Mouse (Mus musculus) CD4-positive, CD25-positive, alpha-beta regulatory T cell, adult 4 months (primary cell): ENCODE measurements around the gene Cage1. TPM values are rescaled to one million over a fixed set of nuclear protein-coding genes. Genes with fewer than 3 reads are reported as not detected.

Experiments used
- ATAC-seq: one replicate; pipeline ENCODE4 v1.8.0; 2017
- polyA plus RNA-seq, 2 experiments: library from polyadenylated mRNA; unstranded; fragments of 100-300 nt; shearing (Covaris generic); gene quantifications; one replicate each; pipeline ENCODE4 v1.2.1; 2017

Gene Cage1
- 1 to 10 TPM; 1.3 to 2.2 TPM for polyA plus RNA-seq

- ATAC-seq = peak; percentile 86
These were observed at the start of gene Cage1 for GRCm38 (mm10) chr13:38037044-38037687. Gene Cage1, minus strand, starts transcription at chr13:38037069.

- ATAC-seq = no peak
These were observed 44.3 kb upstream of the Cage1 start for GRCm38 (mm10) chr13:38081161-38081560.

GRCm38 (mm10) chr13:38080725-38081124, 43.9 kb upstream of the Cage1 start:
- no peak for ATAC-seq

- ATAC-seq = no peak
These were observed 43.1 kb upstream of the Cage1 start for GRCm38 (mm10) chr13:38080014-38080413.

- no peak for ATAC-seq
These were observed 42.5 kb upstream of the Cage1 start for GRCm38 (mm10) chr13:38079366-38079765.

- ATAC-seq = no peak
These were observed 42.0 kb upstream of the Cage1 start for GRCm38 (mm10) chr13:38078836-38079235.

- no peak for ATAC-seq
These were observed 40.2 kb upstream of the Cage1 start for GRCm38 (mm10) chr13:38077113-38077512.

- no peak for ATAC-seq
These were observed 37.5 kb upstream of the Cage1 start for GRCm38 (mm10) chr13:38074404-38074803.

GRCm38 (mm10) chr13:38073374-38074307, 36.8 kb upstream of the Cage1 start:
- no peak for ATAC-seq

GRCm38 (mm10) chr13:38070945-38071344, 34.1 kb upstream of the Cage1 start:
- no peak for ATAC-seq

- no peak for ATAC-seq
These were observed 28.2 kb upstream of the Cage1 start for GRCm38 (mm10) chr13:38064854-38065663.

- ATAC-seq = no peak
These were observed 25.8 kb upstream of the Cage1 start for GRCm38 (mm10) chr13:38062678-38063077.

- peak; percentile 89 for ATAC-seq
These were observed 13.0 kb upstream of the Cage1 start for GRCm38 (mm10) chr13:38049888-38050287.

- peak; percentile 56 for ATAC-seq
These were observed 942 bp upstream of the Cage1 start for GRCm38 (mm10) chr13:38037811-38038210.

GRCm38 (mm10) chr13:38036343-38037043, 376 bp downstream of the Cage1 start, which contains the start of gene Riok1:
Gene Riok1, plus strand, starts transcription at chr13:38036995.
- peak; percentile 53 for ATAC-seq

- no peak for ATAC-seq
These were observed 8.5 kb downstream of the Cage1 start for GRCm38 (mm10) chr13:38028407-38028806.

- no peak for ATAC-seq
These were observed 9.1 kb downstream of the Cage1 start for GRCm38 (mm10) chr13:38027618-38028248.

- ATAC-seq = no peak
These were observed 11.0 kb downstream of the Cage1 start for GRCm38 (mm10) chr13:38025874-38026273.

GRCm38 (mm10) chr13:38018791-38019190, 18.1 kb downstream of the Cage1 start:
- no peak for ATAC-seq

GRCm38 (mm10) chr13:38015591-38015990, 21.3 kb downstream of the Cage1 start:
- no peak for ATAC-seq

- no peak for ATAC-seq
These were observed 24.4 kb downstream of the Cage1 start for GRCm38 (mm10) chr13:38012436-38012835.
